9 mouse cellular contexts compared by ENCODE assay signal in genomic region chr12:55354904-55355303, GRCm38 (mm10). TPM values are rescaled to one million over a fixed set of nuclear protein-coding genes. Genes with fewer than 3 reads are reported as not detected.
A peak's percentile ranks its signal among the peaks of the same experiment; 100 is the strongest.
DNase-seq lines count a peak whose midpoint lies in the region; ATAC-seq lines count a peak whose summit lies in the region.
"Had no signal": no experiment of that assay in that cellular context is flagged by ENCODE, and none has a peak within 500 bp of the region (broad histone marks: within the 10 kb centered on the region; RNA-seq: fewer than 3 reads in every experiment).

No protein-coding gene starts in this region.

- H3K27me3 ChIP-seq in liver, embryonic 11.5 days (replicated peaks; ENCODE audit: control insufficient read depth, insufficient read depth, low read length): no peaks in the 10 kb centered on the region
- no peaks in the 10 kb centered on the region for H3K27me3 ChIP-seq in hindbrain, embryonic 15.5 days
- H3K27me3 ChIP-seq in midbrain, embryonic 15.5 days (replicated peaks): no peaks in the 10 kb centered on the region

- peak; percentile 11 for DNase-seq in liver
- no peak for DNase-seq in liver, embryonic 11.5 days (ENCODE audit: low spot score)
- DNase-seq in adrenal gland, adult 8-10 months: peak; percentile 8
- DNase-seq in embryo, embryonic 9.5 days (ENCODE audit: extremely low spot score): peak; percentile 28
- peak; percentile 14 to 41 for DNase-seq in layer of hippocampus, postnatal 10 days (ENCODE audit: low spot score in 2 of 2)
- DNase-seq in urinary bladder, adult 18-20 months (ENCODE audit: low spot score in 2 of 2): no peak

- H3K4me2 ChIP-seq in liver, embryonic 11.5 days: no peak overlapping the region
- H3K4me2 ChIP-seq in hindbrain, embryonic 15.5 days: no peak overlapping the region
- no peak overlapping the region for H3K4me2 ChIP-seq in midbrain, embryonic 15.5 days
- H3K4me2 ChIP-seq: liver, embryonic 15.5 days had no signal

- no peaks in the 10 kb centered on the region for H3K4me1 ChIP-seq in liver, embryonic 11.5 days (replicated peaks; ENCODE audit: control insufficient read depth, insufficient read depth, low read length)
- H3K4me1 ChIP-seq in hindbrain, embryonic 15.5 days (replicated peaks): no peaks in the 10 kb centered on the region
- H3K4me1 ChIP-seq in midbrain, embryonic 15.5 days: no peaks in the 10 kb centered on the region
- H3K4me1 ChIP-seq: liver, embryonic 15.5 days had no signal

- 65% methylated on average over 4 of the region's 4 CpGs for WGBS in liver, embryonic 11.5 days
- WGBS in hindbrain, embryonic 15.5 days: 50% methylated on average over 4 of the region's 4 CpGs
- WGBS in midbrain, embryonic 15.5 days: 46% methylated on average over 4 of the region's 4 CpGs

- no peak overlapping the region for H3K4me3 ChIP-seq in liver, embryonic 11.5 days (ENCODE audit: low read depth, low read length)
- H3K4me3 ChIP-seq in hindbrain, embryonic 15.5 days: no peak overlapping the region
- H3K4me3 ChIP-seq in midbrain, embryonic 15.5 days: no peak overlapping the region
- H3K4me3 ChIP-seq: liver, embryonic 15.5 days had no signal

- no peak; the same call in 1 of the 2 replicates for ATAC-seq in liver, embryonic 11.5 days (replicated peaks; ENCODE audit: low FRiP score)
- ATAC-seq in hindbrain, embryonic 15.5 days (ENCODE audit: low FRiP score, low read depth): peak; percentile 74; the same call in 1 of the 2 replicates
- ATAC-seq in midbrain, embryonic 15.5 days (replicated peaks): peak; percentile 71

- no peak overlapping the region for H3K9ac ChIP-seq in liver, embryonic 11.5 days (ENCODE audit: low read depth, low read length)
- H3K9ac ChIP-seq in hindbrain, embryonic 15.5 days: no peak overlapping the region
- H3K9ac ChIP-seq in midbrain, embryonic 15.5 days: no peak overlapping the region
- H3K9ac ChIP-seq: liver, embryonic 15.5 days had no signal

- no peaks in the 10 kb centered on the region for H3K36me3 ChIP-seq in liver, embryonic 11.5 days (ENCODE audit: control insufficient read depth, insufficient read depth, low read length)
- H3K36me3 ChIP-seq in hindbrain, embryonic 15.5 days: no peaks in the 10 kb centered on the region
- H3K36me3 ChIP-seq in midbrain, embryonic 15.5 days (replicated peaks): no peaks in the 10 kb centered on the region
- H3K36me3 ChIP-seq: liver, embryonic 15.5 days had no signal

- H3K27ac ChIP-seq in liver, embryonic 11.5 days (ENCODE audit: low read depth, low read length): no peak overlapping the region
- no peak overlapping the region for H3K27ac ChIP-seq in hindbrain, embryonic 15.5 days (replicated peaks)
- no peak overlapping the region for H3K27ac ChIP-seq in midbrain, embryonic 15.5 days
- H3K27ac ChIP-seq: liver, embryonic 15.5 days had no signal

- no peaks in the 10 kb centered on the region for H3K9me3 ChIP-seq in liver, embryonic 11.5 days (ENCODE audit: control insufficient read depth, low read length)
- no peaks in the 10 kb centered on the region for H3K9me3 ChIP-seq in hindbrain, embryonic 15.5 days
- H3K9me3 ChIP-seq in midbrain, embryonic 15.5 days: no peaks in the 10 kb centered on the region
- H3K9me3 ChIP-seq: liver, embryonic 15.5 days had no signal

RNA-seq across cellular contexts. Expression of gene Psma6, which starts 29.1 kb away (rescaled TPM):
- polyA plus RNA-seq in liver, embryonic 11.5 days (2014; fragmentation: Nextera tagmentation; extraction: Ambion mirVana): 410 and 426 TPM in 2 replicates
- total RNA-seq in adrenal gland, adult 8-10 months (2022): 100 to 1,000 TPM; 196 to 232 (median 214) TPM
- polyA plus RNA-seq in hindbrain, embryonic 15.5 days (2015; fragmentation: Nextera tagmentation; extraction: Ambion mirVana): 389 and 393 TPM in 2 replicates
- 100 to 1,000 TPM; 167 to 168 TPM for total RNA-seq in layer of hippocampus, postnatal 10 days (2021)
- 382 and 383 TPM in 2 replicates for polyA plus RNA-seq in midbrain, embryonic 15.5 days (2015; fragmentation: Nextera tagmentation; extraction: Ambion mirVana)

RNA-seq across cellular contexts. Expression of gene Ppp2r3c, which starts 52.1 kb away (rescaled TPM):
- 18.9 and 21.7 TPM in 2 replicates for polyA plus RNA-seq in liver, embryonic 11.5 days (2014; fragmentation: Nextera tagmentation; extraction: Ambion mirVana)
- 10 to 100 TPM in 3 of 4 experiments, 1 to 10 TPM in 1; 8.6 to 15.4 (median 12.0) TPM for total RNA-seq in adrenal gland, adult 8-10 months (2022)
- polyA plus RNA-seq in hindbrain, embryonic 15.5 days (2015; fragmentation: Nextera tagmentation; extraction: Ambion mirVana): 20.6 and 20.9 TPM in 2 replicates
- 10 to 100 TPM; 13.0 to 13.9 TPM for total RNA-seq in layer of hippocampus, postnatal 10 days (2021)
- 18.8 and 19.7 TPM in 2 replicates for polyA plus RNA-seq in midbrain, embryonic 15.5 days (2015; fragmentation: Nextera tagmentation; extraction: Ambion mirVana)

RNA-seq across cellular contexts. Expression of gene 1110008L16Rik, which starts 55.5 kb away (rescaled TPM):
- 19.0 and 24.8 TPM in 2 replicates for polyA plus RNA-seq in liver, embryonic 11.5 days (2014; fragmentation: Nextera tagmentation; extraction: Ambion mirVana)
- total RNA-seq in adrenal gland, adult 8-10 months (2022): 10 to 100 TPM; 17.7 to 25.8 (median 22.2) TPM
- polyA plus RNA-seq in hindbrain, embryonic 15.5 days (2015; fragmentation: Nextera tagmentation; extraction: Ambion mirVana): 9.6 and 10.9 TPM in 2 replicates
- 1 to 10 TPM; 7.6 to 8.8 TPM for total RNA-seq in layer of hippocampus, postnatal 10 days (2021)
- polyA plus RNA-seq in midbrain, embryonic 15.5 days (2015; fragmentation: Nextera tagmentation; extraction: Ambion mirVana): 10.6 and 10.7 TPM in 2 replicates

Comparison
In these comparisons a context has a peak if more than half of its experiments do, and no peak if none do; other contexts are left out.
1. DNase-seq: peak in liver (single experiment), adrenal gland, adult 8-10 months (single experiment), embryo, embryonic 9.5 days (single experiment) and layer of hippocampus, postnatal 10 days (2 of 2); none in liver, embryonic 11.5 days (single experiment) and urinary bladder, adult 18-20 months (0 of 2).